In genomic region chr17:71980518-71981145, GRCm38 (mm10) we compare ENCODE assay signal across 8 mouse cellular contexts.
A peak's percentile ranks its signal among the peaks of the same experiment; 100 is the strongest.
DNase-seq lines count a peak whose midpoint lies in the region; ATAC-seq lines count a peak whose summit lies in the region.
"Had no signal": no experiment of that assay in that cellular context is flagged by ENCODE, and none has a peak within 500 bp of the region (broad histone marks: within the 10 kb centered on the region; RNA-seq: fewer than 3 reads in every experiment).

No protein-coding gene starts in this region.

- peak; percentile 17 for DNase-seq in right cerebral cortex, postnatal 4 days
- DNase-seq in right cerebral cortex, postnatal 36 days (ENCODE audit: low spot score in 2 of 2) = no peak
- DNase-seq in frontal cortex, postnatal 36 days (ENCODE audit: low spot score in 2 of 2) = no peak
- no peak for DNase-seq in frontal cortex, postnatal 14 days (ENCODE audit: low spot score in 2 of 2)
- DNase-seq in retina, postnatal 1 day = no peak
- DNase-seq: layer of hippocampus, postnatal 36 days had no signal

- H3K4me1 ChIP-seq in forebrain, embryonic 16.5 days (replicated peaks; ENCODE audit: control insufficient read depth, insufficient read depth, low read length) = peaks cover 22% of the 10 kb centered on the region
- peaks cover 27% of the 10 kb centered on the region for H3K4me1 ChIP-seq in limb, embryonic 12.5 days (replicated peaks)

- ATAC-seq in forebrain, embryonic 16.5 days = peak; percentile 96
- peak; percentile 92 for ATAC-seq in limb, embryonic 12.5 days (ENCODE audit: insufficient number of reproducible peaks, insufficient read depth, low FRiP score, low TSS enrichment, low read depth)

- H3K36me3 ChIP-seq in forebrain, embryonic 16.5 days (ENCODE audit: control insufficient read depth, insufficient read depth) = no peaks in the 10 kb centered on the region
- H3K36me3 ChIP-seq in limb, embryonic 12.5 days = no peaks in the 10 kb centered on the region

- 8% methylated on average over 3 of the region's 3 CpGs for WGBS in forebrain, embryonic 16.5 days
- 17% methylated on average over 3 of the region's 3 CpGs for WGBS in limb, embryonic 12.5 days

- H3K4me2 ChIP-seq in forebrain, embryonic 16.5 days (ENCODE audit: low read length) = no peak overlapping the region
- peak overlapping the region; percentile 7; the same call in 1 of the 2 replicates for H3K4me2 ChIP-seq in limb, embryonic 12.5 days

- H3K4me3 ChIP-seq in forebrain, embryonic 16.5 days (replicated peaks; ENCODE audit: low read length) = no peak overlapping the region
- no peak overlapping the region for H3K4me3 ChIP-seq in limb, embryonic 12.5 days (replicated peaks)

- H3K9me3 ChIP-seq in forebrain, embryonic 16.5 days (ENCODE audit: control insufficient read depth, low read length) = no peaks in the 10 kb centered on the region
- no peaks in the 10 kb centered on the region for H3K9me3 ChIP-seq in limb, embryonic 12.5 days

- H3K9ac ChIP-seq in forebrain, embryonic 16.5 days (replicated peaks; ENCODE audit: low read depth, low read length) = no peak overlapping the region
- H3K9ac ChIP-seq in limb, embryonic 12.5 days (replicated peaks) = no peak overlapping the region

- no peaks in the 10 kb centered on the region for H3K27me3 ChIP-seq in forebrain, embryonic 16.5 days (replicated peaks; ENCODE audit: control insufficient read depth, insufficient read depth, low read length)
- H3K27me3 ChIP-seq in limb, embryonic 12.5 days = no peaks in the 10 kb centered on the region

- peak overlapping the region; percentile 62 for H3K27ac ChIP-seq in forebrain, embryonic 16.5 days (ENCODE audit: low read length)
- H3K27ac ChIP-seq in limb, embryonic 12.5 days = peak overlapping the region; percentile 75
